17 mouse cellular contexts compared by ENCODE assay signal in genomic region chr13:9583579-9583978, GRCm38 (mm10).
"Had no signal": no experiment of that assay in that cellular context is flagged by ENCODE, and none has a peak within 500 bp of the region (broad histone marks: within the 10 kb centered on the region; RNA-seq: fewer than 3 reads in every experiment).

No protein-coding gene starts in this region.

- ATAC-seq: liver, embryonic 12.5 days had no signal

- H3K4me2 ChIP-seq: limb, embryonic 15.5 days; liver, embryonic 12.5 days; lung, embryonic 14.5 days; neural tube, embryonic 15.5 days had no signal

- DNase-seq: kidney, adult 11 months; kidney, adult 9 months; kidney, postnatal 36 days; layer of hippocampus, adult 9-11 months; layer of hippocampus, postnatal 36 days; lung, embryonic 14.5 days; lung, postnatal 14 days; right cerebral cortex, adult 18-20 months; thymus, adult 18-20 months; thymus, postnatal 14 days had no signal

- H3K36me3 ChIP-seq: liver, embryonic 12.5 days had no signal

- H3K9me3 ChIP-seq: limb, embryonic 15.5 days; liver, embryonic 12.5 days; megakaryocyte, embryonic 14.5 days; neural tube, embryonic 15.5 days had no signal

- H3K27ac ChIP-seq: kidney, postnatal 0 days; limb, embryonic 15.5 days; liver, embryonic 12.5 days; macrophage; neural tube, embryonic 15.5 days; stomach, postnatal 0 days had no signal

- H3K27me3 ChIP-seq: limb, embryonic 15.5 days; liver, embryonic 12.5 days; megakaryocyte, embryonic 14.5 days; neural tube, embryonic 15.5 days had no signal

- H3K9ac ChIP-seq: limb, embryonic 15.5 days; liver, embryonic 12.5 days; lung, embryonic 14.5 days; neural tube, embryonic 15.5 days had no signal

- H3K4me1 ChIP-seq: limb, embryonic 15.5 days; liver, embryonic 12.5 days; megakaryocyte, embryonic 14.5 days; neural tube, embryonic 15.5 days had no signal

- H3K4me3 ChIP-seq: limb, embryonic 15.5 days; liver, embryonic 12.5 days; megakaryocyte, embryonic 14.5 days; neural tube, embryonic 15.5 days had no signal
